Mouse (Mus musculus): Measurements from ENCODE around the gene Ltbr. TPM values are rescaled to one million over a fixed set of nuclear protein-coding genes. Genes with fewer than 3 reads are reported as not detected.
"Not testable (repeated sequence)": the region's sequence is repeated elsewhere in the genome, so short reads cannot be mapped to it uniquely, and the experiment has no call there.

The Ltbr gene
- polyA plus RNA-seq, 1 experiment: 34.5 TPM

DNA sequence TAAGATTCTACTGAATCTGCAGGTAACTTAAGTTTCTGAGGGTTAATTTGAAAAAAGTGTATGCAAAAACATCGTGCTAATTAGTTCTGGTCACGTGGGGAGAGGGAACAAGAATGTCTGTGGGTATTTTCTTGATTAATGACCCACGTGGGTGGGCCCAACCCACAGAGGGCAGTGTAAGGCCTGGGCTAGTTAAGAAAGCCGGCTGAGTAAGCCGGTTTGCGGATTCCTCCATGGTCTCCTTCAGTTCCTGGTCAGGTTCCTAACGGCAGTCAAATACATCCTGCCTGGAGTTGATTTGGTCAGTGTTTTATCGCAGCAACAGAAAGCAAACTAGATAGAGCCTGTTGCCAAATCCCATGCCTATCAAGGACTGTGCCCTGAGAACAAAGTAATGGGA lies 29.4 kb downstream of the Ltbr start:
- H3K4me3 ChIP-seq (ENCODE audit: insufficient read depth, low read depth, low read length): no peak overlapping the region
- H3K27ac ChIP-seq (replicated peaks; ENCODE audit: low read depth, low read length): no peak overlapping the region
- no peaks in the 10 kb centered on the region for H3K4me1 ChIP-seq (ENCODE audit: control insufficient read depth, insufficient read depth, insufficient read length, low read length)

DNA sequence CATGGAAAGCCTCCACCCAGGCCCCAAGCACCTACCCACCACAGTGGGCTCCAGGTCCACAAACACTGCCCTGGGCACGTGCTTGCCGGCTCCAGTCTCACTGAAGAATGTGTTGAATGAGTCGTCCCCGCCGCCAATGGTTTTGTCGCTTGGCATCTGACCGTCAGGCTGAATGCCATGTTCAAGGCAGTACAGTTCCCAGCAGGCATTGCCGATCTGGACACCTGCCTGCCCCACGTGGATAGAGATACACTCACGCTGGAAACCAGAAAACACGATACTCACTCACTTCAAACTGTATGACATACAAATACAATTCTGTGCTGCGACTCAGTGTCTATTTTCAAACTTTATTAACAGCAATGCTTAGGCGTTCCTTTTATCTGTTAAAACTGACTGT lies 31.0 kb downstream of the Ltbr start:
- H3K4me3 ChIP-seq (ENCODE audit: insufficient read depth, low read depth, low read length); H3K27ac ChIP-seq (replicated peaks; ENCODE audit: low read depth, low read length); H3K4me1 ChIP-seq (ENCODE audit: control insufficient read depth, insufficient read depth, insufficient read length, low read length): not testable (repeated sequence)

- no peaks in the 10 kb centered on the region for H3K4me1 ChIP-seq (ENCODE audit: control insufficient read depth, insufficient read depth, insufficient read length, low read length)
- H3K4me3 ChIP-seq (ENCODE audit: insufficient read depth, low read depth, low read length): no peak overlapping the region
- no peak overlapping the region for H3K27ac ChIP-seq (replicated peaks; ENCODE audit: low read depth, low read length)
Measured at GRCm38 (mm10) chr6:125279729-125280128, 34.0 kb downstream of the Ltbr start.

GRCm38 (mm10) chr6:125274841-125275563 lies 38.7 kb downstream of the Ltbr start:
- no peak overlapping the region for H3K27ac ChIP-seq (replicated peaks; ENCODE audit: low read depth, low read length)
- no peak overlapping the region for H3K4me3 ChIP-seq (ENCODE audit: insufficient read depth, low read depth, low read length)
- H3K4me1 ChIP-seq (ENCODE audit: control insufficient read depth, insufficient read depth, insufficient read length, low read length): no peaks in the 10 kb centered on the region

DNA sequence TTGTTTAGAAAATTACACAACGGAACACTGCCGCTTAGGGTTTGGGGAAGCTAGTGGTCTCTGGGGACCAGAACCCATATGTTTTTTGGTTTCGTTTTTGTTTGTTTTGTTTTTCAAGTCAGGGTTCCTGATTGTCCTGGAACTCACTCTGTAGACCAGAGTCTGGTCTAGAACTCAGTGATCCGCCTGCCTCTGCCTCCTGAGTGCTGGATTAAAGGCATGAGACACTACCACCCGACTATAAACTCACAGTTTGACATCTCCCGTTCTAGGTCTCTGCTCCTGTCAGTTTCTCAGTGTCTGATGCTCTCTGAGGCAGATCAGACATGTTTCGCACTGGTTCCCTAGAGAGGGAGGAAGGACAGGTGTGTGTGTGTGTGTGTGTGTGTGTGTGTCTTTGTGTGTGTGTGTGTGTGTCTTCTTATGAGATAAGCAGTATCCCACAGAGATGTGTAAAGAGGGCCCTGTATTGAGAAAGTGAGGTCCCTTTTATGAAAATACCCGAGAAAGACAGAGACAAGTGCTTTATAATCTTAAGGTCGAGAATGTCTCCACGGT lies 41.4 kb downstream of the Ltbr start:
- Histone ChIP-seq H3K4me1 (ENCODE audit: control insufficient read depth, insufficient read depth, insufficient read length, low read length) (no peaks in the 10 kb centered on the region), H3K4me3 (ENCODE audit: insufficient read depth, low read depth, low read length) (no peak overlapping the region), H3K27ac (replicated peaks; ENCODE audit: low read depth, low read length) (peak overlapping the region; percentile 87)

DNA sequence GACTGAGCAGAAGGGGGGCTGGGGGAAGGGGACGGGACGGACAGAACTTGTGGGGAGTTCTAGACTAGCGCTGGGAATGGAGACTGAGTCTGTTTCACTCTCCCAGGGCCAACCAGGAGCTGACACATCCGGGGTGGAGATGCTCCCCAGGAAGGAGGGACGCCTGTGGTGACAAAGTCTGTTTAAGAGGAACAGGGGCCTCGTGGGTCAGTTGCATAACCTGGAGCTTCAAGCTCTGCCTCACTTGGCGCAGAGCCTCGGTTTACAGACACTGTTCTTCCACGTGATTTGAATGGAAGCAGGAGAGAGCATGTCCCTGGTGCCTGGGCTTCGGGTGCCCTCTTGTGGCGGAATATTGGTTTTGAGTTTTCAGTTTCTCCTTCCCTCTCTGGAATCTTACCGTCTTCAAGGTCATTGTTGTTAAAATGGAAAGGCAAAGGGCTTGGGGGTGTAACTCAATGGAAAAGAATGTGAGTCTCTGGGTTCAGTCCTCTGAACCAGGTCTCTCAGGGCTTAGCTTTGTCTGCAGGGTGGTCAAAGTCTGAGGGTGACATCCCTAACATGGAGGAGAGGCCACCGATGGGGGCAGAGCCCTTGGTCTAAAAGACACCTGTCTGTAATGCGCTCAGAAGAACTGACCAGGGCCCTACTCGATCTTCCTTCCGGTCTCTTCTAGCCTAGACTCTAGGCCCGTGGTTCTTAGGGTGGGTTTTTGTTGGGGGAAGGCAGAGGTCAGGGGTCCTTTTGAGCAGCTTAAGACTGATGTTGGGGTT lies 42.0 kb downstream of the Ltbr start:
- peak overlapping the region; percentile 7; the same call in 1 of the 2 replicates for H3K4me3 ChIP-seq (ENCODE audit: insufficient read depth, low read depth, low read length)
- peak overlapping the region; percentile 87 for H3K27ac ChIP-seq (replicated peaks; ENCODE audit: low read depth, low read length)
- H3K4me1 ChIP-seq (ENCODE audit: control insufficient read depth, insufficient read depth, insufficient read length, low read length): no peaks in the 10 kb centered on the region

DNA sequence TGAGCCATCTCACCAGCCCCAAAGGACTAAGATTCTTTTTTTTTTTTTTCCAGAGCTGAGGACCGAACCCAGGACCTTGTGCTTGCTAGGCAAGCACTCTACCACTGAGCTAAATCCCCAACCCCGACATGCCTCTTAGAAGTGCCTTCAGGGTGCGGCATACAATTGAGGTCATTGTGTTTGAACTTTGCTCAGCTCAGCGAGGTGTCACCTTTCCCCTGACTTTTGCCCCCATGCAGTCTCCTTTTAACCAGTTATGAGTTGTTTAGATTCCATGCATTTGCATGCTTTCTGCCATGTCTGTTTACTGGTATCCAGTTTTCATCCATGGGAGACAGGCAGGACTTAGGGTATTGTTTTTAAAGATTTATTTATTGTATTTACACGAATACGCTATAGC lies 44.9 kb downstream of the Ltbr start:
- Histone ChIP-seq H3K27ac (replicated peaks; ENCODE audit: low read depth, low read length) (no peak overlapping the region), H3K4me3 (ENCODE audit: insufficient read depth, low read depth, low read length) (no peak overlapping the region), H3K4me1 (ENCODE audit: control insufficient read depth, insufficient read depth, insufficient read length, low read length) (no peaks in the 10 kb centered on the region)

DNA sequence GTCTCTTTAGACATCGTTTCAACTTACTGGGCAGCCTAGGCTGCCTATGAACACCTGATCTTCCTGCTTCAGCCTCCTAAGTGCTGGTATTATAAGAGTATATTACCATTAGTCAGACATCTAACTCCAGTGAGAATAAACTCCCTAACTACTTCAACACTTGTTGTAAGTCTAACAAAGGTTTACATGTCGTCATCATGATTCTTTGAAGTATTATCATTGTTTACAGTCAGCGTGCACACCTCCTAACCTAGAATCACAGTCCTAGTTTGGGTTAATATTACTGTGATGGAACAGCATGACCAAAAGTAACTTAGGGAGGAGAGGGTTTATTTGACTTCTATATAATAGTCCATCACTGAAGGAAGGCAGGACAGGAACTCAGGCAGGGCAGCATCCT lies 46.2 kb downstream of the Ltbr start:
- H3K27ac ChIP-seq (replicated peaks; ENCODE audit: low read depth, low read length): no peak overlapping the region
- no peaks in the 10 kb centered on the region for H3K4me1 ChIP-seq (ENCODE audit: control insufficient read depth, insufficient read depth, insufficient read length, low read length)
- H3K4me3 ChIP-seq (ENCODE audit: insufficient read depth, low read depth, low read length): no peak overlapping the region

DNA sequence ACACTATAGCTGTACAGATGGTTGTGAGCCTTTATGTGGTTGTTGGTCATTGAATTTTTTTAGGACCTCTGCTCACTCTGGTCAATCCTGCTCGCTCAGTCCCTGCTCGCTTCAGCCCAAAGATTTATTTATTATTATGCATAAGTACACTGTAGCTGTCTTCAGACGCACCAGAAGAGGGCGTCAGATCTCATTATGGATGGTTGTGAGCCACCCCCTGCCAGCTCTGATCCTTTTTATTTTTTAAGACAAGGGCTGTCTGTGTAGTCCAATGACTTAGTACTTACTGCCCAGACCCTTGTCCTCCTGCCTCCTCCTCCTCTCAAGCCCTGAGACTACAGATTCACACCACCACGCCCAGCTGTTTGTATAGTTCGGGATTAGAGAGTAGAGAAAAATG lies 47.1 kb downstream of the Ltbr start:
- not testable (repeated sequence) for H3K4me1 ChIP-seq (ENCODE audit: control insufficient read depth, insufficient read depth, insufficient read length, low read length); H3K4me3 ChIP-seq (ENCODE audit: insufficient read depth, low read depth, low read length); H3K27ac ChIP-seq (replicated peaks; ENCODE audit: low read depth, low read length)

DNA sequence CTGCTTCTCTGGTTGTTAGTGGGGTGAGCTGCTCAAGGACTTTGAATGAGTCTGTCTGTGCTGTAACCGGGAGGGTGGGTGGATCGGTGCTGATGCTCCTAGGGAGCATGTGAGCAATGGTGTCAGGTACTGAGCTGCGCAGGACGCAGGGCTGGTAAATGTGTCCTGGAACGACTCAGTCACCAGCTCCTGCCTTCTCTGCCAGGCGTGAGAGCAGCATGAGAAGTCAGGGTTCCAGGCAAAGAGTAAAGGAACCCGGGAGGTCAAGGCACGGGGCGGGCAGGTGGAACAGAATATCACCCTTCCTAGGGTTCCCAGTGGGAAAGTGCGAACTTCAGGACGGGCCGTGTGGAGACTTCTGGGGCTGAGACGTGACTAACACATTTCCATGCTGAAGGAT lies 47.6 kb downstream of the Ltbr start:
- no peaks in the 10 kb centered on the region for H3K4me1 ChIP-seq (ENCODE audit: control insufficient read depth, insufficient read depth, insufficient read length, low read length)
- H3K4me3 ChIP-seq (ENCODE audit: insufficient read depth, low read depth, low read length): no peak overlapping the region
- no peak overlapping the region for H3K27ac ChIP-seq (replicated peaks; ENCODE audit: low read depth, low read length)

- Histone ChIP-seq H3K4me1 (ENCODE audit: control insufficient read depth, insufficient read depth, insufficient read length, low read length) (no peaks in the 10 kb centered on the region), H3K4me3 (ENCODE audit: insufficient read depth, low read depth, low read length) (no peak overlapping the region), H3K27ac (replicated peaks; ENCODE audit: low read depth, low read length) (no peak overlapping the region)
Measured at GRCm38 (mm10) chr6:125265239-125265638, 48.4 kb downstream of the Ltbr start.

DNA sequence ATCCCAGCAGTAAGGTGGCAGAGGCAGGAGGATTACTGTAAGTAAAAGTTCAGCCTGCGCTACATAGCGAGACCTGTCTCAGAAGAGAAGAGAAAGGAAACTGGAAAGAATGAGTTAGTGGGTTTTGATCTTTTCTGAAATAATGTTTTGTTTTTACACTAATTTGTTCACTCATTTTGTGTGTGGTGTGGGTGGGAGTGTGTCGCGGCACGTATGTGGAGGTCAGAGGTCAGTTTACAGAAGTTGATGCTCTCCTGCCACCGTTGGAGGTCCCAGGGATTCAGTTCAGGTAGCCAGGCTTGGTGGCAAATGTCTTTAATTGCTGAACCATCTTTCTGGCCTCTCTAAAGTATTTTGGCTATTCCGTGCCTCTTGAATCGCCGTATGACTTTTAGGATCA lies 49.5 kb downstream of the Ltbr start:
- Histone ChIP-seq H3K4me3 (ENCODE audit: insufficient read depth, low read depth, low read length) (no peak overlapping the region), H3K27ac (replicated peaks; ENCODE audit: low read depth, low read length) (no peak overlapping the region), H3K4me1 (ENCODE audit: control insufficient read depth, insufficient read depth, insufficient read length, low read length) (no peaks in the 10 kb centered on the region)

GRCm38 (mm10) chr6:125260006-125260555 lies 53.6 kb downstream of the Ltbr start:
- no peak overlapping the region for H3K4me3 ChIP-seq (ENCODE audit: insufficient read depth, low read depth, low read length)
- no peak overlapping the region for H3K27ac ChIP-seq (replicated peaks; ENCODE audit: low read depth, low read length)

More at GRCm38 (mm10) chr6:125260006-125260555, 53.6 kb downstream of the Ltbr start:
- H3K4me1 ChIP-seq (ENCODE audit: control insufficient read depth, insufficient read depth, insufficient read length, low read length): no peaks in the 10 kb centered on the region

All from brown adipose tissue, adult 24 weeks (tissue).